In the genomic region with DNA sequence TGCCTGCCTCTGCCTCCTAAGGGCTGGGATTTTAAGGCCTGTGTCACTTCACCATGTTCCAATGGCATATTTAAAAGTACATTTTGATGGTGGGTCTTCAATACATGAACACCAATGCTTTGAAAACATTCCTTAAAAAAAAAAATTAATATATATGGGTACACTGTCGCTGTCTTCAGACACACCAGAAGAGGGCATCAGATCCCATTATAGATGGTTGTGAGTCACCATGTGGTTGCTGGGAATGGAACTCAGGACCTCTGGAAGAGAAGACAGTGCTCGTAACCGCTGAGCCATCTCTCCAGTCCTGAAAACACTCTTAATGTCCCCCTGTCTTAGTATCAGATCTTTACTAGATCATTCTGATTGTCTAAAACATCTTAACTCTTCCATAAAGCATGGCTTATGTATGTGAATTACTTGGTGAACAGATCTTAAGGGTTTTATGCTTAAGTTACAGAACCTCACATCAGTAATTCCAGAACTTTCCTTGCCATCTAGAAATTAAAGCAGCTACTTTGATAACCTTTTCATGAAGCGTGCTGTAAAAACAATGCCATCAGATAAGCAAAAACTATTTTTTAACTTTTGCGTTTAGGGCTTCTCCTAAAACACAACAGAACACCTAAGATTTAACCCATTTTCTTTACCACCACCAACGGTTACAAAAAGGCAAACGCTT, we compare ENCODE assay signal across 8 mouse cellular contexts. TPM values are rescaled to one million over a fixed set of nuclear protein-coding genes. Genes with fewer than 3 reads are reported as not detected.
DNase-seq lines count a peak whose midpoint lies in the region; ATAC-seq and TF ChIP-seq lines count a peak whose summit lies in the region.

No protein-coding gene starts in this region.

- no peaks in the 10 kb centered on the region for H3K27me3 ChIP-seq in heart, embryonic 14.5 days (ENCODE audit: control insufficient read depth, insufficient read depth, low read length)
- no peaks in the 10 kb centered on the region for H3K27me3 ChIP-seq in G1E (ENCODE audit: insufficient read depth, low read length)
- no peaks in the 10 kb centered on the region for H3K27me3 ChIP-seq in hindbrain, embryonic 10.5 days (ENCODE audit: insufficient read depth, poor library complexity, severe bottlenecking)
- no peaks in the 10 kb centered on the region for H3K27me3 ChIP-seq in midbrain, embryonic 11.5 days (ENCODE audit: control insufficient read depth, insufficient read depth, low read length)

- TF ChIP-seq CTCF in G1E (IDR thresholded peaks at IDR 0.05; ENCODE audit: low read depth, low read length): no peak

- peak overlapping the region; percentile 64 to 99 for H3K27ac ChIP-seq in heart, embryonic 14.5 days (replicated peaks in 1 of 2; ENCODE audit: control insufficient read depth in 1 of 2, insufficient read depth in 1 of 2, low read depth in 2 of 2, low read length in 2 of 2)
- peak overlapping the region; percentile 99 for H3K27ac ChIP-seq in hindbrain, embryonic 10.5 days
- no peak overlapping the region for H3K27ac ChIP-seq in midbrain, embryonic 11.5 days (ENCODE audit: low read depth, low read length)

- peaks cover 25% of the 10 kb centered on the region for H3K36me3 ChIP-seq in heart, embryonic 14.5 days (ENCODE audit: control insufficient read depth, insufficient read depth, low read length)
- peaks cover 43% of the 10 kb centered on the region for H3K36me3 ChIP-seq in G1E (replicated peaks)
- peaks cover 42% of the 10 kb centered on the region for H3K36me3 ChIP-seq in hindbrain, embryonic 10.5 days
- no peaks in the 10 kb centered on the region for H3K36me3 ChIP-seq in midbrain, embryonic 11.5 days (ENCODE audit: control insufficient read depth, insufficient read depth, low read length)

- 33% methylated on average over 7 of the region's 7 CpGs for WGBS in heart, embryonic 14.5 days
- 44% methylated on average over 7 of the region's 7 CpGs for WGBS in hindbrain, embryonic 10.5 days
- WGBS in midbrain, embryonic 11.5 days: 40% methylated on average over 7 of the region's 7 CpGs

- H3K9me3 ChIP-seq in heart, embryonic 14.5 days (ENCODE audit: control insufficient read depth, low read length): no peaks in the 10 kb centered on the region
- no peaks in the 10 kb centered on the region for H3K9me3 ChIP-seq in G1E (replicated peaks)
- no peaks in the 10 kb centered on the region for H3K9me3 ChIP-seq in hindbrain, embryonic 10.5 days
- no peaks in the 10 kb centered on the region for H3K9me3 ChIP-seq in midbrain, embryonic 11.5 days (ENCODE audit: control insufficient read depth, low read length)

- H3K4me2 ChIP-seq in heart, embryonic 14.5 days (ENCODE audit: low read length): peak overlapping the region; percentile 71
- H3K4me2 ChIP-seq in midbrain, embryonic 11.5 days: peak overlapping the region; percentile 55

- H3K4me1 ChIP-seq in heart, embryonic 14.5 days (ENCODE audit: control insufficient read depth in 2 of 2, insufficient read depth in 2 of 2, low read length in 2 of 2): peaks cover 2 to 30% of the 10 kb centered on the region in 2 experiments
- H3K4me1 ChIP-seq in G1E (ENCODE audit: insufficient read depth, low read depth, low read length): peaks cover 38% of the 10 kb centered on the region
- peaks cover 35% of the 10 kb centered on the region for H3K4me1 ChIP-seq in hindbrain, embryonic 10.5 days (replicated peaks)
- H3K4me1 ChIP-seq in midbrain, embryonic 11.5 days (ENCODE audit: control insufficient read depth, insufficient read depth, low read length): peaks cover 24% of the 10 kb centered on the region

- H3K9ac ChIP-seq in heart, embryonic 14.5 days (ENCODE audit: low read length): peak overlapping the region; percentile 100
- H3K9ac ChIP-seq in midbrain, embryonic 11.5 days (ENCODE audit: low read length): peak overlapping the region; percentile 98

- H3K4me3 ChIP-seq in heart, embryonic 14.5 days (ENCODE audit: control insufficient read depth in 1 of 2, insufficient read depth in 1 of 2, low read depth in 1 of 2, low read length in 2 of 2): peak overlapping the region; percentile 56 to 94
- H3K4me3 ChIP-seq in G1E (ENCODE audit: low read depth, low read length): peak overlapping the region; percentile 86
- H3K4me3 ChIP-seq in hindbrain, embryonic 10.5 days: peak overlapping the region; percentile 86
- peak overlapping the region; percentile 94 for H3K4me3 ChIP-seq in midbrain, embryonic 11.5 days (ENCODE audit: low read depth, low read length)

- no peak for ATAC-seq in heart, embryonic 14.5 days (ENCODE audit: insufficient number of reproducible peaks, insufficient read depth, low FRiP score, low read depth)
- no peak for ATAC-seq in G1E (ENCODE audit: extremely low read depth, insufficient number of reproducible peaks, low FRiP score, poor library complexity, severe bottlenecking)
- no peak for ATAC-seq in midbrain, embryonic 11.5 days (ENCODE audit: low FRiP score)

- no peak for DNase-seq in heart, adult 9 months (ENCODE audit: low spot score in 2 of 2)
- DNase-seq in G1E (ENCODE audit: low spot score): no peak
- no peak for DNase-seq in hindbrain, embryonic 10.5 days (ENCODE audit: low spot score)
- DNase-seq in midbrain, embryonic 11.5 days (ENCODE audit: low spot score, missing footprints): peak; percentile 84
- no peak for DNase-seq in ovary, postnatal 36 days (ENCODE audit: low spot score)
- DNase-seq in thymus, postnatal 25 days: no peak
- no peak for DNase-seq in testis, postnatal 14 days (ENCODE audit: low spot score)

RNA-seq across cellular contexts. Expression of gene Zfp706, which starts 1.6 kb away (rescaled TPM):
- 415 and 436 TPM in 2 replicates for polyA plus RNA-seq in heart, embryonic 14.5 days (2014; fragmentation: Nextera tagmentation; extraction: Ambion mirVana)
- total RNA-seq in G1E (2014; fragmentation: Nextera tagmentation): 137 and 157 TPM in 2 replicates
- 42.4 and 74.2 TPM in 2 replicates for total RNA-seq in G1E (2017)
- polyA plus RNA-seq in G1E (2012): 19.7 and 26.5 TPM in 2 replicates
- 459 and 460 TPM in 2 replicates for polyA plus RNA-seq in hindbrain, embryonic 10.5 days (2016; fragmentation: Nextera tagmentation; extraction: Ambion mirVana)
- polyA plus RNA-seq in midbrain, embryonic 11.5 days (2014; fragmentation: Nextera tagmentation; extraction: Ambion mirVana): 423 and 440 TPM in 2 replicates

Comparison
In these comparisons a context has a peak if more than half of its experiments do, and no peak if none do; other contexts are left out.
1. RNA of gene Zfp706, which starts 1.6 kb away (polyA plus RNA-seq): 459 to 460 TPM in hindbrain, embryonic 10.5 days, 423 to 440 TPM in midbrain, embryonic 11.5 days and 415 to 436 TPM in heart, embryonic 14.5 days; 19.7 to 26.5 TPM in G1E; every median in the first group is over 10 times any median in the second.
2. Peak in every context shown above with its lines, with median percentiles within 50 percentile points of each other: H3K4me3 ChIP-seq.